Mouse (Mus musculus): Measurements from ENCODE around the gene Lars2. TPM values are rescaled to one million over a fixed set of nuclear protein-coding genes. Genes with fewer than 3 reads are reported as not detected.

Lars2 gene
- total and polyA plus RNA-seq, 2 experiments from 2014 or later, result 32.4 to 956 TPM

DNA sequence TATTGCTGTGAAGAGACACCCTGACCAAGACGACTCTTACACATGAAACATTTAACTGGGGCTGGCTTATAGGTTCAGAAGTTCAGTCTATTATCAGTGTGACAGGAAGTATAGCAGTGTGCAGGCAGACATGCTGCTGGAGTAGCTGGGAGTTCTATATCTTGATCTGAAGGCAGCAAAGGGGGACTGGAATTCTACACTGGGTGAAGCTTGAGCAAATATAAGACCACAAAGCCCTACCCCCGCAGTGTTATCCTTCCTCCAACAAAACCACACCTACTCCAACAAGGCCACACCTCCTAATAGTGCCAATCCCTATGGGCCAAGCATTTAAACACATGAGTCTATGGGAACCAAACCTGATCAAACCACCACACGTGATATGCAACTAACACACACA lies 85.0 kb downstream of the Lars2 start:
- TF ChIP-seq CTCF (IDR thresholded peaks at IDR 0.05; ENCODE audit: low read depth), result no peak
- WGBS, result 77% methylated on average over 3 of the region's 3 CpGs

GRCm38 (mm10) chr9:123456634-123457602 lies 90.2 kb downstream of the Lars2 start:
- no peak overlapping the region for H3K4me2 ChIP-seq (ENCODE audit: low read depth, low read length)
- H3K4me3 ChIP-seq (ENCODE audit: low read length), result no peak overlapping the region
- no peaks in the 10 kb centered on the region for H3K27me3 ChIP-seq (ENCODE audit: insufficient read depth, low read length)
- H3K9me3 ChIP-seq (ENCODE audit: low read length), result no peaks in the 10 kb centered on the region
- H3K9ac ChIP-seq (replicated peaks; ENCODE audit: low read length), result no peak overlapping the region
- no peak for DNase-seq (ENCODE audit: low spot score)
- H3K4me1 ChIP-seq (ENCODE audit: insufficient read depth, low read length), result no peaks in the 10 kb centered on the region
- H3K36me3 ChIP-seq (ENCODE audit: insufficient read depth, low read length), result peaks cover 11% of the 10 kb centered on the region; the same call in 1 of the 2 replicates
- no peak for ATAC-seq
- 61% methylated on average over 9 of the region's 9 CpGs for WGBS
- TF ChIP-seq CTCF (IDR thresholded peaks at IDR 0.05; ENCODE audit: low read depth), result no peak
- peak overlapping the region; percentile 27; the same call in 1 of the 2 replicates for H3K27ac ChIP-seq

More for the DNA sequence above, 85.0 kb downstream of the Lars2 start:
- DNase-seq (ENCODE audit: low spot score), result no peak
- Histone ChIP-seq H3K9ac (replicated peaks; ENCODE audit: low read length) (no peak overlapping the region), H3K9me3 (ENCODE audit: low read length) (no peaks in the 10 kb centered on the region), H3K36me3 (ENCODE audit: insufficient read depth, low read length) (peaks cover 11% of the 10 kb centered on the region; the same call in 1 of the 2 replicates), H3K27ac (no peak overlapping the region), H3K4me1 (ENCODE audit: insufficient read depth, low read length) (no peaks in the 10 kb centered on the region), H3K4me2 (ENCODE audit: low read depth, low read length) (no peak overlapping the region), H3K4me3 (ENCODE audit: low read length) (no peak overlapping the region), H3K27me3 (ENCODE audit: insufficient read depth, low read length) (no peaks in the 10 kb centered on the region)
- ATAC-seq, result no peak

GRCm38 (mm10) chr9:123457603-123458002 lies 90.9 kb downstream of the Lars2 start:
- Histone ChIP-seq H3K9ac (replicated peaks; ENCODE audit: low read length) (no peak overlapping the region), H3K4me1 (ENCODE audit: insufficient read depth, low read length) (no peaks in the 10 kb centered on the region), H3K36me3 (ENCODE audit: insufficient read depth, low read length) (peaks cover 11% of the 10 kb centered on the region; the same call in 1 of the 2 replicates), H3K9me3 (ENCODE audit: low read length) (no peaks in the 10 kb centered on the region), H3K27ac (peak overlapping the region; percentile 27; the same call in 1 of the 2 replicates), H3K27me3 (ENCODE audit: insufficient read depth, low read length) (no peaks in the 10 kb centered on the region), H3K4me3 (ENCODE audit: low read length) (no peak overlapping the region), H3K4me2 (ENCODE audit: low read depth, low read length) (no peak overlapping the region)
- WGBS, result 53% methylated on average over 2 of the region's 2 CpGs
- peak; percentile 60 for TF ChIP-seq CTCF (IDR thresholded peaks at IDR 0.05; ENCODE audit: low read depth)
- ATAC-seq (no peak), DNase-seq (ENCODE audit: low spot score) (peak; percentile 48)

- DNase-seq (ENCODE audit: low spot score), result peak; percentile 57
- WGBS, result 35% methylated on average over 4 of the region's 4 CpGs
Observed at GRCm38 (mm10) chr9:123467141-123467620, 100.5 kb downstream of the Lars2 start.

GRCm38 (mm10) chr9:123468406-123469085 lies 101.8 kb downstream of the Lars2 start:
- Histone ChIP-seq H3K9ac (replicated peaks; ENCODE audit: low read length) (no peak overlapping the region), H3K4me3 (ENCODE audit: low read length) (no peak overlapping the region), H3K9me3 (ENCODE audit: low read length) (no peaks in the 10 kb centered on the region), H3K36me3 (ENCODE audit: insufficient read depth, low read length) (no peaks in the 10 kb centered on the region), H3K4me1 (ENCODE audit: insufficient read depth, low read length) (no peaks in the 10 kb centered on the region), H3K4me2 (ENCODE audit: low read depth, low read length) (no peak overlapping the region), H3K27me3 (ENCODE audit: insufficient read depth, low read length) (no peaks in the 10 kb centered on the region), H3K27ac (no peak overlapping the region)
- 72% methylated on average over 5 of the region's 5 CpGs for WGBS
- ATAC-seq, result no peak
- DNase-seq (ENCODE audit: low spot score), result no peak
- TF ChIP-seq CTCF (IDR thresholded peaks at IDR 0.05; ENCODE audit: low read depth), result no peak

More at GRCm38 (mm10) chr9:123467141-123467620, 100.5 kb downstream of the Lars2 start:
- Histone ChIP-seq H3K4me2 (ENCODE audit: low read depth, low read length) (no peak overlapping the region), H3K4me3 (ENCODE audit: low read length) (no peak overlapping the region), H3K9me3 (ENCODE audit: low read length) (no peaks in the 10 kb centered on the region), H3K27ac (peak overlapping the region; percentile 17; the same call in 1 of the 2 replicates), H3K4me1 (ENCODE audit: insufficient read depth, low read length) (no peaks in the 10 kb centered on the region), H3K9ac (replicated peaks; ENCODE audit: low read length) (no peak overlapping the region), H3K36me3 (ENCODE audit: insufficient read depth, low read length) (no peaks in the 10 kb centered on the region), H3K27me3 (ENCODE audit: insufficient read depth, low read length) (no peaks in the 10 kb centered on the region)
- TF ChIP-seq CTCF (IDR thresholded peaks at IDR 0.05; ENCODE audit: low read depth), result no peak
- peak; percentile 86 for ATAC-seq

DNA sequence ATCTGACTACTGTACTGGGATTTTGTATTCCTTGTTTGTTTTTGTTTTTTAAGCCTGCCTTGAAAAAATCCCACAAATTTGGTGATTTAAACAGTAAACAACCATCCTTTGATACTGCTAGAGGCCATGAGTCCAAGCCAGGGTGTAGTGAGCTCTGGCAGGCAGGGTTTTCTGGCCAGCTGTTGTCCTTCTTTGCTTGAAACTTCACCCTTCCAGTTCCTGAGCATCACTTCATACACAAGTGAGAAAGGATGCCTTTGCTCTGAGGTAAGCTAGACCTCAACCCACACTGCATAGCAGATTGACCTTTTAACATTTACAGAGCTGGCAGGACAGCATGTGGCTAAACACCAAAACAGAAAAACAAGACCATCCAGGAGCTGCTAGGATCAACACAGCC lies 102.4 kb downstream of the Lars2 start:
- Histone ChIP-seq H3K27ac (no peak overlapping the region), H3K27me3 (ENCODE audit: insufficient read depth, low read length) (no peaks in the 10 kb centered on the region), H3K9ac (replicated peaks; ENCODE audit: low read length) (no peak overlapping the region), H3K4me3 (ENCODE audit: low read length) (no peak overlapping the region), H3K36me3 (ENCODE audit: insufficient read depth, low read length) (no peaks in the 10 kb centered on the region), H3K9me3 (ENCODE audit: low read length) (no peaks in the 10 kb centered on the region), H3K4me1 (ENCODE audit: insufficient read depth, low read length) (no peaks in the 10 kb centered on the region), H3K4me2 (ENCODE audit: low read depth, low read length) (no peak overlapping the region)
- DNase-seq (ENCODE audit: low spot score) (no peak), ATAC-seq (no peak)
- TF ChIP-seq CTCF (IDR thresholded peaks at IDR 0.05; ENCODE audit: low read depth), result no peak
